In the genomic region with DNA sequence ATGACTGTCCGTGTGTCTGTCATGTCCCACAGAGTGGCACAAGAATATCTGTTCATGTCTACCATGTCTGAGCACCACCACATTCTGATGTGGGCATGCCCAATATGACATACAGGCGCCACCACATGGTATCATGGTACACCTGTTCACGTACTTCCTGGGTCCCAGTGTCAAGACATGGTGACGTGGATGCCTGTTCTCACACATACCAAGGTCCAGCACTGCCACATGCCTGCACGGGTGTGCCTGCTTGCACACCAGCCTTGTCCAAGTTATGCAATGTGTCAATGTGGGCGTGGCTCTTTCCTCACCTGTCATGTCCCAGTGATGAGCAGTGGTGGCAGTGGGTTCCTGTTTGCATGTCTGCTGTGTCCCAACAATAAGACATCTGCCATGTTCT, we compare ENCODE assay signal across 28 mouse cellular contexts. TPM values are rescaled to one million over a fixed set of nuclear protein-coding genes. Genes with fewer than 3 reads are reported as not detected.
DNase-seq lines count a peak whose midpoint lies in the region; ATAC-seq and TF ChIP-seq lines count a peak whose summit lies in the region.
"Had no signal": no experiment of that assay in that cellular context is flagged by ENCODE, and none has a peak within 500 bp of the region (broad histone marks: within the 10 kb centered on the region; RNA-seq: fewer than 3 reads in every experiment).

No protein-coding gene starts in this region.

- ATAC-seq in liver, embryonic 11.5 days (replicated peaks; ENCODE audit: low FRiP score) = no peak
- ATAC-seq: activated CD4-positive, CD25-positive, alpha-beta regulatory T cell, adult 4 months; forebrain, embryonic 13.5 days; forebrain, postnatal 0 days; hindbrain, postnatal 0 days; inflammation-experienced regulatory T-cells, adult 6 months; intestine, embryonic 16.5 days had no signal

- no peaks in the 10 kb centered on the region for H3K9me3 ChIP-seq in liver, embryonic 11.5 days (ENCODE audit: control insufficient read depth, low read length)
- H3K9me3 ChIP-seq: embryonic facial prominence, embryonic 10.5 days; embryonic facial prominence, embryonic 13.5 days; forebrain, embryonic 13.5 days had no signal

- peak; percentile 3 for DNase-seq in cerebellum, adult 11-12 months
- DNase-seq in cerebellum, adult 2 months = no peak
- peak; percentile 1 to 4 for DNase-seq in heart, adult 2 months
- DNase-seq in heart, postnatal 4 days = no peak
- peak; percentile 29 for DNase-seq in liver, embryonic 11.5 days (ENCODE audit: low spot score)
- DNase-seq in liver = no peak
- peak; percentile 8 to 54 for DNase-seq in spleen, postnatal 4 days (ENCODE audit: low spot score in 2 of 2)
- DNase-seq in spleen, adult 18-20 months = no peak
- DNase-seq: adrenal gland, adult 8-10 months; adrenal gland, postnatal 25 days; cerebellum, adult 18-20 months; cerebellum, adult 9-11 months; cerebellum, postnatal 25 days; embryo, embryonic 11 days; forebrain, postnatal 0 days; gastrocnemius, adult 2 months; gastrocnemius, postnatal 14 days; heart, adult 18-20 months had no signal

- TF ChIP-seq EP300 in heart, adult 2 months (IDR thresholded peaks at IDR 0.05; ENCODE audit: insufficient read depth, low read depth, low read length) = no peak

- no peak overlapping the region for H3K4me2 ChIP-seq in liver, embryonic 11.5 days
- H3K4me2 ChIP-seq: embryonic facial prominence, embryonic 13.5 days; forebrain, embryonic 13.5 days; heart, embryonic 11.5 days; hindbrain, embryonic 14.5 days had no signal

- 91% methylated on average over 6 of the region's 6 CpGs for WGBS in cerebellum, adult 2 months
- WGBS in heart, adult 2 months = 70% methylated on average over 6 of the region's 6 CpGs
- WGBS in liver, embryonic 11.5 days = 75% methylated on average over 6 of the region's 6 CpGs

- peaks cover 10% of the 10 kb centered on the region for H3K4me1 ChIP-seq in cerebellum, adult 2 months (ENCODE audit: control insufficient read depth, insufficient read depth, low read length)
- no peaks in the 10 kb centered on the region for H3K4me1 ChIP-seq in heart, adult 2 months (ENCODE audit: control insufficient read depth, insufficient read depth, low read length)
- H3K4me1 ChIP-seq in liver, embryonic 11.5 days (replicated peaks; ENCODE audit: control insufficient read depth, insufficient read depth, low read length) = no peaks in the 10 kb centered on the region
- H3K4me1 ChIP-seq: embryonic facial prominence, embryonic 10.5 days; embryonic facial prominence, embryonic 13.5 days; forebrain, embryonic 13.5 days had no signal

- H3K27ac ChIP-seq in cerebellum, adult 2 months (ENCODE audit: insufficient read depth, low read length) = no peak overlapping the region
- no peak overlapping the region for H3K27ac ChIP-seq in heart, adult 2 months
- no peak overlapping the region for H3K27ac ChIP-seq in liver, embryonic 11.5 days (ENCODE audit: low read depth, low read length)
- H3K27ac ChIP-seq: embryonic facial prominence, embryonic 10.5 days; embryonic facial prominence, embryonic 13.5 days; forebrain, embryonic 13.5 days; gastrocnemius, adult 2 months; hindbrain, embryonic 14.5 days; hindbrain, postnatal 0 days had no signal

- no peaks in the 10 kb centered on the region for H3K36me3 ChIP-seq in heart, adult 2 months (ENCODE audit: control insufficient read depth, insufficient read depth, low read length)
- H3K36me3 ChIP-seq in liver, embryonic 11.5 days (ENCODE audit: control insufficient read depth, insufficient read depth, low read length) = no peaks in the 10 kb centered on the region
- H3K36me3 ChIP-seq: embryonic facial prominence, embryonic 10.5 days; embryonic facial prominence, embryonic 13.5 days had no signal

- H3K79me2 ChIP-seq in heart, adult 2 months (replicated peaks; ENCODE audit: control insufficient read depth, insufficient read depth, low read length) = no peaks in the 10 kb centered on the region

- no peak overlapping the region for H3K4me3 ChIP-seq in cerebellum, adult 2 months (replicated peaks; ENCODE audit: insufficient read depth, low read depth, low read length)
- no peak overlapping the region for H3K4me3 ChIP-seq in heart, adult 2 months
- no peak overlapping the region for H3K4me3 ChIP-seq in liver, embryonic 11.5 days (ENCODE audit: low read depth, low read length)
- H3K4me3 ChIP-seq: embryonic facial prominence, embryonic 10.5 days; embryonic facial prominence, embryonic 13.5 days; erythroblast, embryonic 14.5 days; forebrain, embryonic 13.5 days; gastrocnemius, adult 2 months had no signal

- TF ChIP-seq CTCF in cerebellum, adult 2 months (IDR thresholded peaks at IDR 0.05; ENCODE audit: borderline replicate concordance, insufficient read depth, low read depth, low read length) = no peak
- TF ChIP-seq CTCF in heart, adult 2 months (IDR thresholded peaks at IDR 0.05) = no peak

- no peaks in the 10 kb centered on the region for H3K27me3 ChIP-seq in cerebellum, adult 2 months (ENCODE audit: control insufficient read depth, insufficient read depth, low read length)
- no peaks in the 10 kb centered on the region; the same call in 1 of the 2 replicates for H3K27me3 ChIP-seq in heart, adult 2 months (ENCODE audit: control insufficient read depth, insufficient read depth, low read length)
- no peaks in the 10 kb centered on the region for H3K27me3 ChIP-seq in liver, embryonic 11.5 days (replicated peaks; ENCODE audit: control insufficient read depth, insufficient read depth, low read length)
- H3K27me3 ChIP-seq: embryonic facial prominence, embryonic 13.5 days; forebrain, embryonic 13.5 days had no signal

- intact Hi-C loops in heart, adult 2 months (cut with DNase I) = no loop called here

- TF ChIP-seq POLR2A in cerebellum, adult 2 months (IDR thresholded peaks at IDR 0.05; ENCODE audit: borderline replicate concordance, insufficient read depth, low read length) = no peak
- TF ChIP-seq POLR2A in heart, adult 2 months (IDR thresholded peaks at IDR 0.05; ENCODE audit: insufficient read depth, low read depth, low read length) = no peak

- H3K9ac ChIP-seq in heart, adult 2 months (ENCODE audit: low read depth, low read length) = no peak overlapping the region
- no peak overlapping the region for H3K9ac ChIP-seq in liver, embryonic 11.5 days (ENCODE audit: low read depth, low read length)
- H3K9ac ChIP-seq: embryonic facial prominence, embryonic 13.5 days; forebrain, embryonic 13.5 days; forebrain, postnatal 0 days; hindbrain, embryonic 14.5 days had no signal

RNA-seq across cellular contexts. Expression of gene Gnaz, which starts 34.5 kb away (rescaled TPM):
- 41.0 and 44.1 TPM in 2 replicates for polyA plus RNA-seq in cerebellum, adult 2 months (2012; rRNA removed)
- 1 to 10 TPM; 1.0 to 1.3 TPM for total RNA-seq in heart, adult 2 months (2021)
- polyA plus RNA-seq in heart, adult 2 months (2012; rRNA removed) = 0.61 and 0.80 TPM in 2 replicates
- total RNA-seq in heart, postnatal 4 days (2021) = 1 to 10 TPM in 1 of 2 experiments, under 1 TPM in 1; 0.83 to 1.4 TPM
- polyA plus RNA-seq in liver, embryonic 11.5 days (2014; fragmentation: Nextera tagmentation; extraction: Ambion mirVana) = 13.3 and 13.6 TPM in 2 replicates
- polyA plus RNA-seq: activated CD4-positive, CD25-positive, alpha-beta regulatory T cell, adult 4 months; inflammation-experienced regulatory T-cells, adult 6 months had no signal

Comparison
In these comparisons a context has a peak if more than half of its experiments do, and no peak if none do; other contexts are left out.
1. DNase-seq: peak in cerebellum, adult 11-12 months (single experiment), heart, adult 2 months (2 of 2), liver, embryonic 11.5 days (single experiment) and spleen, postnatal 4 days (2 of 2); none in cerebellum, adult 2 months (0 of 2), heart, postnatal 4 days (single experiment), liver (single experiment) and spleen, adult 18-20 months (0 of 2).